Mouse (Mus musculus) small intestine, adult 2 months (tissue): ENCODE measurements at regions not wholly inside any gene's neighbourhood (a gene's known extent, or its start where the extent isn't known, plus 50 kb on each side); places are given as distances from the start of the nearest gene placed in this dataset.

Source experiments
- CTCF ChIP-seq: fragments of 200-500 bp; IDR thresholded peaks from 2 replicates; pipeline ENCODE4 v1.5.1; 2012; ENCODE audit warnings: low read depth, mild to moderate bottlenecking, control low read depth, inconsistent platforms, low read length, moderate library complexity, mixed read lengths; ENCODE audit not compliant: insufficient replicate concordance, insufficient read length; ENCODE audit errors: extremely low read depth
- POLR2A ChIP-seq: fragments of 200-500 bp; IDR thresholded peaks from 2 replicates; pipeline ENCODE4 v1.6.1; 2012; ENCODE audit warnings: low read depth, mild to moderate bottlenecking, control low read depth, inconsistent platforms, low read length, moderate library complexity

GRCm38 (mm10) chr9:120850092-120850491 is 78.9 kb upstream of the Ctnnb1 start:
- TF ChIP-seq CTCF, result no peak
- TF ChIP-seq POLR2A, result no peak
